Mouse (Mus musculus) embryo, embryonic 10.5 days (tissue): ENCODE data around the gene Gabbr1.
"Not testable (repeated sequence)": the region's sequence is repeated elsewhere in the genome, so short reads cannot be mapped to it uniquely, and the experiment has no call there.

Experiments used
- DNase-seq: peaks from one replicate; pipeline ENCODE4 v3.0.0-alpha.2; 2015; ENCODE audit warnings: low spot score

Gene Gabbr1

GRCm38 (mm10) chr17:37045611-37046311 is at the start of gene Gabbr1:
Gene Gabbr1 (plus strand): TSS chr17:37045966.
- DNase-seq = peak; percentile 89

- DNase-seq = peak; percentile 93
These were observed 48.6 kb upstream of the Gabbr1 start for GRCm38 (mm10) chr17:36997033-36997735.

GRCm38 (mm10) chr17:36998477-36998876 is 47.3 kb upstream of the Gabbr1 start:
- no peak for DNase-seq

GRCm38 (mm10) chr17:37000863-37001262 is 44.9 kb upstream of the Gabbr1 start, which contains the start of gene Zfp57:
Gene Zfp57 (plus strand): TSS chr17:37001163.
- no peak for DNase-seq

GRCm38 (mm10) chr17:37002364-37003330 is 43.1 kb upstream of the Gabbr1 start:
- peak; percentile 90 for DNase-seq

DNA sequence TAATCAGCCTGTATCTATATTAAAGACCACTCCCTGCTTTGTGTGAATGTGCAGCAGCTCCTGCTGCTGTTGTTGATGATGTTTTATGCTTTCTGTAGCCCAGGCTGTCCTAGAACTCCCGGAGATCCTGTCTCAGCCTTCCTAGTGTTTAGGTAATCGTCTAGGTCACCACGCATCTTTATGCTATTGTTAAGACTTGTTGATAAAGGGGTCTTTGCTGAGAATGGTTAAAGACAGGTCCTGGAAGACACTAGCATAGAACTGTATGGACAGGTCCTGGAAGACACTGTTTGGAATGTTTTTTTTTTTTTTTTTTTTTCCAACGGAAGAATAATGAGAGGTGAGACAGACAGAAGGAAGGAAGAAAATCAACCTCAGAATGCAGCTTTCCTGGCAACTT is 42.4 kb upstream of the Gabbr1 start:
- peak; percentile 38 for DNase-seq

DNA sequence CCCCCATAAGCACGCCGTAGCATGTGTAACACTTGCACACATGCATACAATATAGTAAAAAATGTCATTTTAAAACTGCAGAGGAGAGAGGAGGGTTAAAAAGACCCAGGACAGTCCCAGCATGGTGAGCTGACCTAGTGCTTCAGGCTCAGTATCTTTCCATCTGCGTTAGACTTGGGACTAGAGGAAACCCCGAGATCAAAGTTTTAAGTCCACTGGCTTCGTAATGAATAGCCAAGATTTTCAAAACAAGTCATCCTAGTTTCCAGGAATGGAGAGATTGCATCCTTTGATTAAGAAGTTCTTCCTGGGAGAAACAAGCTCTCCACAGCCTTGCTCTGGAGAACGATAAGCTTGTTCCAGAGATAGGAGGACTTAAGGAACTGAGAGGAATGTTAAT is 37.6 kb upstream of the Gabbr1 start:
- no peak for DNase-seq

DNA sequence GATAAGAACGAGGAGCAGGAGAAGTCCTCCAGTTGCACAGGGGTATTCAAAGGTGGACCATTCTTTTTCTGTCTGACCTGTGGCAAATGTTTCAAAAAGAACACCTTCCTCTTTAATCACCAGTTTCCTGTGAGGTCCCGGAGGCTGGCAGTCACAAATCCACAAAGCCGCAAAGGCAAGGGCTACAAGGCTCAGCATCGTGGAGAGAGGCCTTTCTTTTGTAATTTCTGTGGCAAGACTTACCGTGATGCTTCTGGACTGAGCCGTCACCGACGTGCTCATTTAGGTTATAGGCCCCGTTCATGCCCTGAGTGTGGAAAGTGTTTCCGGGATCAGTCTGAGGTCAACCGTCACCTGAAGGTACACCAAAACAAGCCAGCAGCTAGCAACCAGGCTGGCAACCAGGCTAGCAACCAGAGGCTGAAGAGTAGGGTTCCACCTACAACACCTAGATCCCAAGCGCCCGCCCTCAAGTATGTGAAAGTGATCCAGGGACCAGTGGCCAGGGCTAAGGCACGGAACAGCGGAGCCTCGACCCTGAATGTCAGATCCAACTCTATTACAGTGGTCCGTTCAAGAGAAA is 36.2 kb upstream of the Gabbr1 start:
- DNase-seq = no peak

- no peak for DNase-seq
These were observed 34.0 kb upstream of the Gabbr1 start for GRCm38 (mm10) chr17:37011719-37012118.

- no peak for DNase-seq
These were observed 33.6 kb upstream of the Gabbr1 start for GRCm38 (mm10) chr17:37012141-37012540.

GRCm38 (mm10) chr17:37016333-37016732 is 29.4 kb upstream of the Gabbr1 start:
- no peak for DNase-seq

GRCm38 (mm10) chr17:37018328-37018727 is 27.4 kb upstream of the Gabbr1 start:
- DNase-seq = no peak

DNA sequence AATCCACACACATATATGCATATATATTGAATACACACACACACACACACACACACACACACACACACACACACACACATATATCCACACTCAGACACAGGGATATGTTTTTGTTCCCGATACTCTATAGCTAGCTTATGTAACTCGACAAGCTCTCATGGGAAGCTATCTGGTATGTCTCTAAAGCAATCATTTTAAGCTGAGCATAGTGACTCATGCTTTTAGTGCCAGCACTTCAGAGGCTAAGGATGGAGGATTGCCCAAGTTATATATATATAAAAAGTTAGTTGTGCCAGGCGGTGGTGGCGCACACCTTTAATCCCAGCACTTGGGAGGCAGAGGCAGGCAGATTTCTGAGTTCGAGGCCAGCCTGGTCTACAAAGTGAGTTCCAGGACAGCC is 26.5 kb upstream of the Gabbr1 start:
- not testable (repeated sequence) for DNase-seq

GRCm38 (mm10) chr17:37022628-37023576 is 22.9 kb upstream of the Gabbr1 start, which contains the start of gene Mog:
Gene Mog (minus strand): TSS chr17:37023398.
- no peak for DNase-seq

DNA sequence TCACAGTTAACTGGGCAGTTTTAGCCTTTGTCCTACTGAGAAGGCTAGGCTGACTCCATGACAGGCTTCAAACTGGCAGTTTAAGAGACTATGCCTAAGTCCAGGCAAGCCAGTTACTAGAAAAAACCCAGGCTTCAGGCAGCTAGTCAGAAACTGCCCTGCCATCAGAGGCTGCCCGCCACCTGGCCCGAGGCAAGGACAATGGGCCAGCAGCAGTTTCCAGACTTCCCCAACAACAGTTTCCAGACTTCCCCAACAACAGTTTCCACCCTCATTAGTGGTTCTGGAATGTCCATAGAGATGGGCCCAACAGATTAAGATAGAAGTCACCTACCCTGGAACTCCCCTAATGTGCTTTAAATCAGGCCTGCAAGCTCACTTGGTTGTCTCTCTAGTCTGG is 19.3 kb upstream of the Gabbr1 start:
- DNase-seq = no peak

DNA sequence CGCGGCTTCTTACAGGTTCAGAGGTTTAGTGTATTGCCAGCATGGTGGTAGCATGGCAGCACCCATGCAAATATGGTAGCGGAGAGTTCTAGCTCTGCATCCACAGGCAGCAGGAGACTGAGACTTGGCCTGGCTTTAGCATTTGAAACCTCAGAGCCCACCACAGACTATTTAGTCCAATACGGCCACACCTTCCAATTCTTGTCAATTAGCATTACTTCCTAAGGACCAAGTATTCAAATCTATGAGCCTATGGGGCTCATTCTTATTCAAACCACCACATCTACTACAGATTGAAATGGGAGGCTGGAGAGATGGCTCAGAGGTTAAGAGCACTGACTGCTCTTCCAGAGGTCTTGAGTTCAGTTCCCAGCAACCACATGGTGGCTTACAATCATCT is 18.3 kb upstream of the Gabbr1 start:
- DNase-seq = no peak

- DNase-seq = no peak
These were observed 17.6 kb upstream of the Gabbr1 start for GRCm38 (mm10) chr17:37028212-37028611.

- DNase-seq = peak; percentile 99
These were observed 17.1 kb upstream of the Gabbr1 start for GRCm38 (mm10) chr17:37028683-37029120.

DNA sequence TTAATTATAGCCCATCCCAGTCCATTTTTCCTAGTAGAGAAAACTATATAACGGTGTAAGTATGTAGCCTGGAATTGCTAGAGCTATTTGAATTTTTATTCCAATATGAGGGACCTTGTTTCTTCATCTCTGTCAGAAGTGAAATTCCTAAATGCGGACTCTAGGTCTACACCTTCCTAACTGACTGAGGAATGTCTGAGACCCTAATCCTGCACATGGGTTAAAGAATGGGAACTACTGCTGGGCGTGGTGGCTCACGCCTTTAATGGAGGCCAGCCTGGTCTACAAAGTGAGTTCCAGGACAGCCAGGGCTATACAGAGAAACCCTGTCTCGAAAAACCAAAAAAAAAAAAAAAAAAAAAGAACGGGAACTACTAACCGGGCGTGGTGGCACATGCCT is 16.6 kb upstream of the Gabbr1 start:
- no peak for DNase-seq

- no peak for DNase-seq
These were observed 6.5 kb upstream of the Gabbr1 start for GRCm38 (mm10) chr17:37039127-37039894.
